Mouse (Mus musculus): ENCODE results near the gene Angptl7.

Gene Angptl7

GRCm38 (mm10) chr4:148448853-148449245, 51.4 kb downstream of the Angptl7 start:
- no peak for DNase-seq (ENCODE audit: low spot score)

GRCm38 (mm10) chr4:148448179-148448852, 51.9 kb downstream of the Angptl7 start, which contains the start of gene Mtor:
TSS of gene Mtor (plus strand) at chr4:148448611.
- DNase-seq (ENCODE audit: low spot score) = peak; percentile 97

All from yolk sac, embryonic 10.5 days (tissue).